Mouse (Mus musculus): ENCODE measurements at regions not wholly inside any gene's neighbourhood (a gene's known extent, or its start where the extent isn't known, plus 50 kb on each side); places are given as distances from the start of the nearest gene placed in this dataset.

DNA sequence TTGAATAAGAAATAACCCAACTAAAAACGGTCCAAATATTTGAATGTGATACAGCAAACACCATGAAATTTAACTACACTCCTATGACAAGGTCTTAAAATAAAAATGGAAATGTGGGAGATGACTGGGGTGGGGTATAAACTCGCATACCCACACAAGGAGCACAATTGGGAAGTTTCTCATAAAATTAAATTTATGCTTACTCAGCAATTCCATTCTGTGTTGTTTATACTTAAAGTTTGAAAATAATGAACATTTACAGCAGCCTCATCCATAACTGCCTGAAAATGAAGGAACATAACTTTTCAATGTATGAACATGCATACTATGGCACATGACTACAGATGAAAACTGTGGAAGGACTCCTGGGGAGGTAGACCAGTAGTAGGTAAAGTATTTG, 384.5 kb upstream of the Nox3 start:
- TF ChIP-seq CTCF (IDR thresholded peaks at IDR 0.05; ENCODE audit: low read depth) (no peak), EP300 (optimal IDR thresholded peaks at IDR 0.05) (no peak)
